Mouse (Mus musculus): Measurements from ENCODE around the gene Fry. TPM values are rescaled to one million over a fixed set of nuclear protein-coding genes. Genes with fewer than 3 reads are reported as not detected.
A peak's percentile ranks its signal among the peaks of the same experiment; 100 is the strongest.

The Fry gene
- polyA plus RNA-seq, 1 experiment = 5.6 TPM

- TF ChIP-seq POLR2A (IDR thresholded peaks at IDR 0.05; ENCODE audit: low read depth, low read length) (no peak), CTCF (IDR thresholded peaks at IDR 0.05; ENCODE audit: extremely low read depth, insufficient read length, insufficient replicate concordance, low read depth, low read length) (no peak)
- no peaks in the 10 kb centered on the region for H3K27me3 ChIP-seq (ENCODE audit: control insufficient read depth, insufficient read depth, low read length)
- WGBS = 86% methylated on average over 7 of the region's 7 CpGs
- H3K4me3 ChIP-seq (ENCODE audit: low read depth, low read length) = no peak overlapping the region
- H3K4me1 ChIP-seq (ENCODE audit: control insufficient read depth, insufficient read depth, insufficient read length, low read length) = no peaks in the 10 kb centered on the region
- no peak overlapping the region for H3K27ac ChIP-seq (ENCODE audit: insufficient read depth, low read depth, low read length)
- no peaks in the 10 kb centered on the region for H3K36me3 ChIP-seq (ENCODE audit: control insufficient read depth, insufficient read depth, low read length)
These were observed 163.6 kb downstream of the Fry start for GRCm38 (mm10) chr5:150282091-150282490.

- TF ChIP-seq CTCF (IDR thresholded peaks at IDR 0.05; ENCODE audit: extremely low read depth, insufficient read length, insufficient replicate concordance, low read depth, low read length) (no peak), POLR2A (IDR thresholded peaks at IDR 0.05; ENCODE audit: low read depth, low read length) (no peak)
- Histone ChIP-seq H3K4me1 (ENCODE audit: control insufficient read depth, insufficient read depth, insufficient read length, low read length) (peaks cover 3% of the 10 kb centered on the region; the same call in 1 of the 2 replicates), H3K27ac (ENCODE audit: insufficient read depth, low read depth, low read length) (no peak overlapping the region), H3K27me3 (ENCODE audit: control insufficient read depth, insufficient read depth, low read length) (no peaks in the 10 kb centered on the region), H3K36me3 (ENCODE audit: control insufficient read depth, insufficient read depth, low read length) (no peaks in the 10 kb centered on the region), H3K4me3 (ENCODE audit: low read depth, low read length) (no peak overlapping the region)
- 78% methylated on average over 7 of the region's 7 CpGs for WGBS
These were observed 169.5 kb downstream of the Fry start for GRCm38 (mm10) chr5:150287949-150288348.

GRCm38 (mm10) chr5:150289611-150290010 lies 171.2 kb downstream of the Fry start:
- 80% methylated on average over 8 of the region's 8 CpGs for WGBS

GRCm38 (mm10) chr5:150290494-150291199 lies 172.2 kb downstream of the Fry start:
- H3K36me3 ChIP-seq (ENCODE audit: control insufficient read depth, insufficient read depth, low read length) = no peaks in the 10 kb centered on the region
- TF ChIP-seq CTCF (IDR thresholded peaks at IDR 0.05; ENCODE audit: extremely low read depth, insufficient read length, insufficient replicate concordance, low read depth, low read length) = no peak
- no peak for TF ChIP-seq POLR2A (IDR thresholded peaks at IDR 0.05; ENCODE audit: low read depth, low read length)
- no peak overlapping the region for H3K4me3 ChIP-seq (ENCODE audit: low read depth, low read length)
- H3K27ac ChIP-seq (ENCODE audit: insufficient read depth, low read depth, low read length) = peak overlapping the region; percentile 10; the same call in 1 of the 2 replicates
- 64% methylated on average over 4 of the region's 4 CpGs for WGBS
- H3K27me3 ChIP-seq (ENCODE audit: control insufficient read depth, insufficient read depth, low read length) = no peaks in the 10 kb centered on the region
- H3K4me1 ChIP-seq (ENCODE audit: control insufficient read depth, insufficient read depth, insufficient read length, low read length) = peaks cover 6% of the 10 kb centered on the region; the same call in 1 of the 2 replicates

More at GRCm38 (mm10) chr5:150289611-150290010, 171.2 kb downstream of the Fry start:
- Histone ChIP-seq H3K36me3 (ENCODE audit: control insufficient read depth, insufficient read depth, low read length) (no peaks in the 10 kb centered on the region), H3K27me3 (ENCODE audit: control insufficient read depth, insufficient read depth, low read length) (no peaks in the 10 kb centered on the region), H3K4me1 (ENCODE audit: control insufficient read depth, insufficient read depth, insufficient read length, low read length) (peaks cover 6% of the 10 kb centered on the region; the same call in 1 of the 2 replicates), H3K4me3 (ENCODE audit: low read depth, low read length) (no peak overlapping the region), H3K27ac (ENCODE audit: insufficient read depth, low read depth, low read length) (no peak overlapping the region)
- no peak for TF ChIP-seq POLR2A (IDR thresholded peaks at IDR 0.05; ENCODE audit: low read depth, low read length)
- peak; percentile 54; the same call in 1 of the 2 replicates for TF ChIP-seq CTCF (IDR thresholded peaks at IDR 0.05; ENCODE audit: extremely low read depth, insufficient read length, insufficient replicate concordance, low read depth, low read length)

DNA sequence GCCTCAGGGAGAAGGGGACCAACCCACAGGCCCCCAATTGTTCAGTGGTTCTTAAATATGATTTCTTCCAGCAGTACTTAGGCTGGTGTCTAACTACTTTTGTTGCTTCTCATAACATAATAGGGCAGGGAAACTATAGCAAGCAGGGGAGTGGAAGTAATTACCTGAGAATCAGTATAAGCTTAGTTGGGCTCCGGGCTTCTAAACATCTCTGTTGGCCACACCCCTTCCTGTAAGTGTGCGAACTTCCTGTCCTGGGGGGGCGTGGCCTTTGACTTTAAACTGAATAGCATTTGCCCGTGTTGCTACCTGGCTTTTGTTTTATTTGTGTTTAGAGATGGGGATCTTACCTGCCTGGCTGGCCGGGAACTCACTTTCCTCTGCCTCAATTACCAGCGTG lies 172.8 kb downstream of the Fry start:
- Histone ChIP-seq H3K4me3 (ENCODE audit: low read depth, low read length) (no peak overlapping the region), H3K27ac (ENCODE audit: insufficient read depth, low read depth, low read length) (no peak overlapping the region), H3K4me1 (ENCODE audit: control insufficient read depth, insufficient read depth, insufficient read length, low read length) (peaks cover 6% of the 10 kb centered on the region; the same call in 1 of the 2 replicates), H3K27me3 (ENCODE audit: control insufficient read depth, insufficient read depth, low read length) (no peaks in the 10 kb centered on the region), H3K36me3 (ENCODE audit: control insufficient read depth, insufficient read depth, low read length) (no peaks in the 10 kb centered on the region)
- no peak for TF ChIP-seq POLR2A (IDR thresholded peaks at IDR 0.05; ENCODE audit: low read depth, low read length)
- no peak for TF ChIP-seq CTCF (IDR thresholded peaks at IDR 0.05; ENCODE audit: extremely low read depth, insufficient read length, insufficient replicate concordance, low read depth, low read length)
- 61% methylated on average over 6 of the region's 6 CpGs for WGBS

- Histone ChIP-seq H3K27me3 (ENCODE audit: control insufficient read depth, insufficient read depth, low read length) (no peaks in the 10 kb centered on the region), H3K4me3 (ENCODE audit: low read depth, low read length) (no peak overlapping the region), H3K27ac (ENCODE audit: insufficient read depth, low read depth, low read length) (no peak overlapping the region), H3K36me3 (ENCODE audit: control insufficient read depth, insufficient read depth, low read length) (no peaks in the 10 kb centered on the region), H3K4me1 (ENCODE audit: control insufficient read depth, insufficient read depth, insufficient read length, low read length) (peaks cover 6% of the 10 kb centered on the region; the same call in 1 of the 2 replicates)
- TF ChIP-seq CTCF (IDR thresholded peaks at IDR 0.05; ENCODE audit: extremely low read depth, insufficient read length, insufficient replicate concordance, low read depth, low read length) = no peak
- no peak for TF ChIP-seq POLR2A (IDR thresholded peaks at IDR 0.05; ENCODE audit: low read depth, low read length)
- WGBS = 50% methylated on average over 3 of the region's 3 CpGs
These were observed 173.7 kb downstream of the Fry start for GRCm38 (mm10) chr5:150292186-150292585.

DNA sequence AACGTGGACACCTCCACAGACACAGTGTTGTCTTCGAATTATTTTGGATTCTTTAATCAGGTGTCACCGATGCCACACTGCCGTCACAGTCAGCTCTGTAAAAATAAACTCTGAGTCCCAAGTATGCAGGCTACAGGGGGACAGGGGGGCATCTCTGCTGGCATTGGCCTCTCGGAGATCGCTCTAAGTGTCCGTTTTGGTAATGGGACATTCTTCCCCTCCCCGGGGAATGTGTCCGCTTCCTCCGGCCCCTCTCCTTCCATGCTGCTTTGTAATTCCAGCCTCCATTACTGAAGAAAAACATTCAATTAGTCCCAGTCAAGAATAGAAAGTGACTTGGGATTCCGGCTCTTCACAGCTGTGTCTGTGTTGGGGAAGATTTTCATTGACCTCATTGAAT lies 175.9 kb downstream of the Fry start:
- Histone ChIP-seq H3K36me3 (ENCODE audit: control insufficient read depth, insufficient read depth, low read length) (no peaks in the 10 kb centered on the region), H3K27me3 (ENCODE audit: control insufficient read depth, insufficient read depth, low read length) (no peaks in the 10 kb centered on the region), H3K4me3 (ENCODE audit: low read depth, low read length) (no peak overlapping the region), H3K4me1 (ENCODE audit: control insufficient read depth, insufficient read depth, insufficient read length, low read length) (peaks cover 6% of the 10 kb centered on the region; the same call in 1 of the 2 replicates), H3K27ac (ENCODE audit: insufficient read depth, low read depth, low read length) (no peak overlapping the region)
- 84% methylated on average over 11 of the region's 11 CpGs for WGBS
- TF ChIP-seq CTCF (IDR thresholded peaks at IDR 0.05; ENCODE audit: extremely low read depth, insufficient read length, insufficient replicate concordance, low read depth, low read length) (no peak), POLR2A (IDR thresholded peaks at IDR 0.05; ENCODE audit: low read depth, low read length) (no peak)
